Mouse (Mus musculus) right cerebral cortex, postnatal 25 days (tissue): ENCODE measurements around the gene Jak2.

Source experiments
- DNase-seq: peaks from one replicate; pipeline ENCODE4 v3.0.0; 2022

The Jak2 gene

DNA sequence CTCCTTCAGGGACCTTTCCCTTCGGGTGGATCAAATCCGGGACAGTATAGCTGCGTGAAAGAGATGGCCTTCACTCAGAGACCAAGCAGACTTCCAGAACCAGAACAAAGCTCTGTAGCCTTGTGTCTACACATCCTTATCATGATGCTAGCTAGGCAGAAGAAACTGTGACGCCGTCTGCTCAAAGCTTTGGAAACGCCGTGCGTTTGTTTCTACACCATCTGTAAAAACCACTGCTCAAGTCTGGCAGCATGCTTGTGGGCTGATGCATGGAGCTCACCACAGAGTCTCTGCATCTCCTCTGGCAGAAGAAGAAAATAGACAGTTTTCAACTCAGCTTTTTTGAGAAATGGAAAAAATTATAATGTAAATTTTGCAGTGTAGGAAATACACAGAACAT is 60.2 kb downstream of the Jak2 start:
- peak; percentile 35 for DNase-seq

GRCm38 (mm10) chr19:29312661-29313060 is 61.0 kb downstream of the Jak2 start:
- no peak for DNase-seq

- DNase-seq: no peak
These were observed 71.9 kb downstream of the Jak2 start for GRCm38 (mm10) chr19:29323416-29324049.

DNA sequence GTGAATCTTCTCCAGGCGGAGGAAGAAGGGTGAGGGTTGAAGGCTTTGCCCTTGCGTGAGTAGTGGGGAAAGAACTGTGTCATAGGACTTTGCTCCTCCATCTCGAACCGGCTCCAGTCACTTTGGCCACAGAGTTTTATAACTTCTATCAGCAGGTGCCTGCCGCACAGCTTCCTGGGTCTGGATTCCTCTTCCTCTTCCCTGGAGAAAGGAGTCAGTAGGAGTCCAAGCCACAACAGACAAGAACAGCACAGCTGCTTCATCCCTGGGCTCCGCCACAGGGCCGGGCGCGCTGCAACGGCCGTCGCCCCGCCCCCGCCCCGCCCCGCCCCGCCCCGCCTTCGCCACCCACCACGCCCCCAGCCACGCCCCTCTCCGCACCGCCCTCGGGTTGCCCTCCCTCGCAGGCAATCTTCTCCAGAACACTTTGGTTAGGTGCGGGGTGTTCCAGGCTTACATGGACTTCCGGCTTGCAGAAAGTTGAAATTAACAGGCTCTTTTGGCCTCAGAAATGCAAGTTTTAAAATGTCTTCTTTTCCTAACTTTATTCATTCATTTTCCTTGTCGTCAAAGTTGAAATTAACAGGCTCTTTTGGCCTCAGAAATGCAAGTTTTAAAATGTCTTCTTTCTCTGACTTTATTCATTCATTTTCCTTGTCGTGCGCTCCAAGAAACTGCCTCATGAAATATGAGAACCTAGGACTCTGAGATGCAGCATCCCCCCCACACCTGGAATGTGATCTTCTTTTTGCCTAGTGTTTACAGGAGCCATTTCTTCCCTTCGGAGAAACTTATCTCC is 73.6 kb downstream of the Jak2 start, which contains the start of gene Insl6:
TSS of gene Insl6 (minus strand) at position 304 of the 799 bp plus-strand sequence.
- peak; percentile 10 for DNase-seq

- DNase-seq: no peak
These were observed 74.2 kb downstream of the Jak2 start for GRCm38 (mm10) chr19:29325852-29326180.

- DNase-seq: no peak
These were observed 74.8 kb downstream of the Jak2 start for GRCm38 (mm10) chr19:29326396-29326795.

GRCm38 (mm10) chr19:29326822-29327552 is 75.4 kb downstream of the Jak2 start:
- DNase-seq: no peak

DNA sequence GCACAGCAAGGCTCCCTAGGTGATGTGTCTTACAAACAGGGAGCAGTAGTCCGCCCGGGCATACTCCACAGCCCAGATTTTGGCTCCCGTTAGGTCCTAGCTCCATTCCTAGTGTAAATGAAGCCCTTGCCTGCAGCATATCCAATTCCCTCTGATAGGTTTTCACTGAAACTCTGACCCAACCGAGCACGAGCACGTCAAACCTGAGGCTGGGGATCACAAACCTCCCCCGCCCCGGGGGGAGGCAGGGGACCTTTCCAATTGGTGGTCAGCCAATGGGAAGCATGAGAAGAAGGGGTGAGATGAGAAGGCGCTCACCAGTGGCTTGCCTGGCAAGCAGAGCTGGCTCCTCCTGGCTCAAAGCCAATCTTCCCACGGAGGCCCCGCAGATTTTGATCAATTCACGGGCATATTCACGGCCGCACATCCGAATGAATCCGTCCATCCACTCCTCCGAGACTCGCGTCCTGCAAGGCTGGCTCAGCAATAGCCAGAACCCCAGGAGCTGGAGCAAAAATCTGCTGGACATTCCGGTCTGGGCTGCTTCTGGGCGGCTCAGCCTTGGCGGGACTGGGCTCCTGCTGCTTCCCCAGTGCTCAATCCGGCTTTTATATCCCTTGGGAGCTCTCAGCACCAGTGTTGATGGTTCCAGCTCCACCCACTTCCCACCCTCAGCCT is 82.6 kb downstream of the Jak2 start, which contains the start of gene Rln1:
TSS of gene Rln1 (minus strand) at position 603 of the 678 bp plus-strand sequence.
- peak; percentile 33 for DNase-seq

DNA sequence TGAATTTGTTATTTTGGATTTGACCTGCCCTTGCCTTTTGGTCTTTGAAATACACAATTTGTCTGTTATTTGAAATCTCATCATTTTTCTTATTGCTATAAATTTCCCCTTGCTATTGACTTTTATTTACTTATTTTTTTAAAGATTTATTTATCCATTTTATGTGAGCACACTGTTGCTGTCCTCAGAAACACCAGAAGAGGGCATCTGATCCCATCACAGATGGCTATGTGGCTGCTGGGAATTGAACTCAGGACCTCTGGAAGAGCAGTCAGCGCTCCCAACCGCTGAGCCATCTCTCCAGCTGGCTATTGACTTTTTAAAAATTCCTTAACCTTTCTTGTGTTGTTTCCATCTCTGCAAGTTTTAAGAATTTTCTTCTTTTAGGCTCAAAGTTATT is 85.0 kb downstream of the Jak2 start:
- DNase-seq: no peak

GRCm38 (mm10) chr19:29341029-29341428 is 89.4 kb downstream of the Jak2 start:
- DNase-seq: no peak

DNA sequence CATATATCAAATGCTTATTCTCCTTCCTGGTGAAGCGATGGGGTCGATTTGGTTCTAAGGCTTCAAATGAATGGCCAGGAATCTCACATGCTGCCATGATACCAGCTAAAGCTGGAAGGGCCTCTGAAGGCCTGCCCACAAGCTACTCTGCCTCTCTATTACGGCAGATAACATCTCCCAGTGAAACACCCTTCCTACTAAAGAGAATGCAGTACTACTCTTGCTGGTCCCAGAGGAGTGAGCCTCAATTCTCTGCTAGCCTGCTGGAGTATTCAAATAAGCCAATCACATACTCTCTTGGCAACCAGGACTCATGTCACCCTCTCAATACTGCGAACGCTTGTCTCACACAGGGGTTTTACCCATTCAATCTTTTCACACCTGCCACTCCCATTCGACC is 90.7 kb downstream of the Jak2 start:
- DNase-seq: no peak

- DNase-seq: no peak
These were observed 93.2 kb downstream of the Jak2 start for GRCm38 (mm10) chr19:29344868-29345267.

GRCm38 (mm10) chr19:29345636-29346035 is 94.0 kb downstream of the Jak2 start:
- DNase-seq: no peak

- no peak for DNase-seq
These were observed 99.4 kb downstream of the Jak2 start for GRCm38 (mm10) chr19:29350991-29351390.

GRCm38 (mm10) chr19:29354895-29355877 is 103.6 kb downstream of the Jak2 start:
- peak; percentile 81 for DNase-seq

- no peak for DNase-seq
These were observed 104.7 kb downstream of the Jak2 start for GRCm38 (mm10) chr19:29356281-29356680.

DNA sequence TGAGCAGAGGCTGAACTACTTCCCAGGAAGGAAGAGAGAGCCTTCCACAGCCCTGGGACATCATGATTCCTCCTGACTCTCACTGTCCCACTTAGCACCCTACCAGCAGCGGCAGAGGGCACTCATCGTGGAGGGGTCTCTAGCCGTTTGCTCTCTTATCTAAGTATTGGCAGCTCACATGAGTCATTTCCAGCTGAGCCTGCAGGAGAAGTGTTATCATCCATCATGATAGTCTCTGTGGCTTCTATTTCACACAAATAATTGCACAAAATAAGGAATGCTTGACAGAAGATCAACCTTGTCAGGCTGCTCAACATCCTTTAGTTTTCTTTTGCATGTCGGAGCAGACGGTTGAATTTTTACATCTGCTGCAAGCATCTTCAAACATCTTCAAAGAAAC is 108.6 kb downstream of the Jak2 start:
- no peak for DNase-seq

- DNase-seq: peak; percentile 91
These were observed 110.0 kb downstream of the Jak2 start for GRCm38 (mm10) chr19:29361468-29362130.

- no peak for DNase-seq
These were observed 110.7 kb downstream of the Jak2 start for GRCm38 (mm10) chr19:29362173-29362930.
